Mouse (Mus musculus): ENCODE data around the gene Ankle1.
"Not testable (repeated sequence)": the region's sequence is repeated elsewhere in the genome, so short reads cannot be mapped to it uniquely, and the experiment has no call there.

Gene Ankle1

GRCm38 (mm10) chr8:71408231-71408630, 2.4 kb downstream of the Ankle1 start:
- no peak for DNase-seq

- DNase-seq = peak in 1 of 2 experiments; percentile 11
These were observed 5.9 kb downstream of the Ankle1 start for GRCm38 (mm10) chr8:71411535-71412273.

GRCm38 (mm10) chr8:71422121-71422520, 16.3 kb downstream of the Ankle1 start:
- no peak for DNase-seq

GRCm38 (mm10) chr8:71432935-71433334, 27.1 kb downstream of the Ankle1 start:
- not testable (repeated sequence) for DNase-seq

- no peak for DNase-seq
These were observed 31.2 kb downstream of the Ankle1 start for GRCm38 (mm10) chr8:71437041-71437440.

- peak; percentile 45 to 68 for DNase-seq
These were observed 35.6 kb downstream of the Ankle1 start for GRCm38 (mm10) chr8:71441404-71441803.

- no peak for DNase-seq
These were observed 39.3 kb downstream of the Ankle1 start for GRCm38 (mm10) chr8:71445096-71445495.

GRCm38 (mm10) chr8:71451337-71451736, 45.5 kb downstream of the Ankle1 start:
- DNase-seq = no peak

GRCm38 (mm10) chr8:71451777-71452176, 46.0 kb downstream of the Ankle1 start:
- DNase-seq = no peak

- no peak for DNase-seq
These were observed 46.9 kb downstream of the Ankle1 start for GRCm38 (mm10) chr8:71452669-71453068.

- no peak for DNase-seq
These were observed 48.9 kb downstream of the Ankle1 start for GRCm38 (mm10) chr8:71454668-71455067.

GRCm38 (mm10) chr8:71456906-71457305, 51.1 kb downstream of the Ankle1 start:
- peak in 1 of 2 experiments; percentile 29 for DNase-seq

- DNase-seq = no peak
These were observed 52.0 kb downstream of the Ankle1 start for GRCm38 (mm10) chr8:71457659-71458270.

Data from cerebellum, postnatal 25 days (tissue).